Mouse (Mus musculus): ENCODE measurements around the gene Gm42517. TPM values are rescaled to one million over a fixed set of nuclear protein-coding genes. Genes with fewer than 3 reads are reported as not detected.

Gm42517 gene
- polyA plus RNA-seq, 1 experiment from 2014 or later = 2.5 TPM

- Histone ChIP-seq H3K4me1 (peaks cover 40% of the 10 kb centered on the region), H3K27me3 (replicated peaks) (peaks cover 78% of the 10 kb centered on the region), H3K9ac (peak overlapping the region; percentile 34), H3K36me3 (replicated peaks) (no peaks in the 10 kb centered on the region), H3K9me3 (no peaks in the 10 kb centered on the region), H3K27ac (no peak overlapping the region), H3K4me2 (peak overlapping the region; percentile 95), H3K4me3 (peak overlapping the region; percentile 86)
- WGBS = under 1% methylated on average over 49 of the region's 49 CpGs
- peak; percentile 58 for ATAC-seq (replicated peaks)
Observed at GRCm38 (mm10) chr5:108368851-108369621, 1.3 kb upstream of the Gm42517 start.

- H3K36me3 ChIP-seq (replicated peaks) = no peaks in the 10 kb centered on the region
- H3K9ac ChIP-seq = peak overlapping the region; percentile 34; the same call in 1 of the 2 replicates
- H3K4me3 ChIP-seq = peak overlapping the region; percentile 86
- WGBS = 6% methylated on average over 6 of the region's 6 CpGs
- H3K4me2 ChIP-seq = peak overlapping the region; percentile 95
- no peaks in the 10 kb centered on the region for H3K9me3 ChIP-seq
- peaks cover 84% of the 10 kb centered on the region for H3K27me3 ChIP-seq (replicated peaks)
- ATAC-seq (replicated peaks) = peak; percentile 32
- H3K4me1 ChIP-seq = peaks cover 40% of the 10 kb centered on the region
- H3K27ac ChIP-seq = no peak overlapping the region
Observed at GRCm38 (mm10) chr5:108368446-108368845, 724 bp upstream of the Gm42517 start.

GRCm38 (mm10) chr5:108366984-108367841, 509 bp downstream of the Gm42517 start:
- peak overlapping the region; percentile 58; the same call in 1 of the 2 replicates for H3K27ac ChIP-seq
- H3K27me3 ChIP-seq (replicated peaks) = peaks cover 77% of the 10 kb centered on the region
- WGBS = under 1% methylated on average over 92 of the region's 100 CpGs

DNA sequence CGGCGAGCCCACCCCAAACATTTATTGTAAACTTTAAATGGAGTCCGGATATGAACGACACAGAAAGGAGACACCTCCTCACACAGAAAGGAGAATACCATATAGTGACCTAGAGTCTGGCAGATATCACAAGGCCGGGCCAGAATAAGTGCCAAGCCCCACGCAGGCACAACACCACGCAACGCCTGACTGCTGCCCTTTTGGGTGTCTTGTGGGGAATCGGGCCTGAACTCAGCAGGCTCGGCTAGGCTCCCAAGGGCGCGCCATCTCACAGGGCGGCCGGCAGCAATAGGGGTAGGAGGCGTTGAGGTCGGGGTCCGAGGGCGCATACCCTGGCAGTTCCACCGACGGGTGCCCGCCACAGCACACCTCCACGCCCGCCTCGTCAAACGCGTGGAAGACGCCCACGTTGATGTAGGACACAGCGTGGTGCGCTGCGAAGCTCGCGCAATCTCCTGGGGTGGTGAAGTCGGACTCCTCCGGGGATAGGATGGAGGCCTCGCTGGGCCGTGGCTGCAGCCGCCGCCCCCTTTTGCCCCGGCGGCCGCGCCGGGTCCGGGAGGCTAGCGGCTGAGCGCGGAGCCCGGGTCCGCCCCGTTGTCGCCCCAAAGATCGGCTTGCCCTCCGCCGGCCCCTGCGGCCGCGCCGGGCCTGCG, 1.3 kb downstream of the Gm42517 start:
- peak overlapping the region; percentile 95 for H3K4me2 ChIP-seq
- WGBS = 2% methylated on average over 60 of the region's 60 CpGs
- H3K4me3 ChIP-seq = peak overlapping the region; percentile 86
- peak overlapping the region; percentile 79 for H3K9ac ChIP-seq
- ATAC-seq (replicated peaks) = peak; percentile 15; the same call in 1 of the 2 replicates
- H3K4me1 ChIP-seq = peaks cover 40% of the 10 kb centered on the region
- H3K27me3 ChIP-seq (replicated peaks) = peaks cover 69% of the 10 kb centered on the region
- H3K9me3 ChIP-seq = no peaks in the 10 kb centered on the region
- no peaks in the 10 kb centered on the region for H3K36me3 ChIP-seq (replicated peaks)
- H3K27ac ChIP-seq = peak overlapping the region; percentile 58; the same call in 1 of the 2 replicates

More at GRCm38 (mm10) chr5:108366984-108367841, 509 bp downstream of the Gm42517 start:
- Histone ChIP-seq H3K4me2 (peak overlapping the region; percentile 95), H3K9me3 (no peaks in the 10 kb centered on the region), H3K4me3 (peak overlapping the region; percentile 86), H3K36me3 (replicated peaks) (no peaks in the 10 kb centered on the region), H3K4me1 (peaks cover 40% of the 10 kb centered on the region), H3K9ac (peak overlapping the region; percentile 79)
- ATAC-seq (replicated peaks) = peak; percentile 61

DNA sequence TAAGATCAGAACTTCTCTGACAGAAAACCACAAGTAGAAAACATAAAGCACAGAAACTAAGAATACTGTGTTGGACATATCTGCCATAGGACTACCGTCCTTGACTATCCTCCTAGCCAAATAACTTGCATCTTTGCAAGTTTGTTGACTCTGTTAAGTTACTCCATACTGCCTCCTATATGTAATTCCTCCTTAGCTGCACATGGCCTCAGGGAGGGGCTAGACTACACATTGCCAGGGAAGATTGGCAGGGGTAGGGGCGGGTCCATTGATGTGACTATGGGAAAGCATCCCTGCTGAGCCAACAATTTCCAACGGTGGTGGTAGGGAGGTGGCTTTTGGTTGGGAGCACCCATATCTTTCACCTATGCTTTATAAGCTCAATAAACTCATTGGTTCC, 5.4 kb downstream of the Gm42517 start:
- Histone ChIP-seq H3K4me2 (no peak overlapping the region), H3K36me3 (replicated peaks) (no peaks in the 10 kb centered on the region), H3K4me3 (no peak overlapping the region), H3K9me3 (no peaks in the 10 kb centered on the region), H3K9ac (no peak overlapping the region), H3K27me3 (replicated peaks) (peaks cover 34% of the 10 kb centered on the region), H3K27ac (no peak overlapping the region), H3K4me1 (peaks cover 21% of the 10 kb centered on the region)
- 28% methylated on average over 3 of the region's 3 CpGs for WGBS
- ATAC-seq (replicated peaks) = no peak

- Histone ChIP-seq H3K9me3 (no peaks in the 10 kb centered on the region), H3K4me2 (no peak overlapping the region), H3K4me1 (peaks cover 4% of the 10 kb centered on the region), H3K27ac (no peak overlapping the region), H3K4me3 (no peak overlapping the region), H3K36me3 (replicated peaks) (no peaks in the 10 kb centered on the region), H3K9ac (no peak overlapping the region), H3K27me3 (replicated peaks) (peaks cover 21% of the 10 kb centered on the region)
- ATAC-seq (replicated peaks) = no peak
- WGBS = 91% methylated on average over 4 of the region's 4 CpGs
Observed at GRCm38 (mm10) chr5:108360211-108360610, 7.5 kb downstream of the Gm42517 start.

- no peak overlapping the region for H3K9ac ChIP-seq
- 88% methylated on average over 9 of the region's 9 CpGs for WGBS
Observed at GRCm38 (mm10) chr5:108359491-108359890, 8.2 kb downstream of the Gm42517 start.

GRCm38 (mm10) chr5:108357862-108358261, 9.9 kb downstream of the Gm42517 start:
- Histone ChIP-seq H3K4me1 (no peaks in the 10 kb centered on the region), H3K4me2 (no peak overlapping the region), H3K27me3 (replicated peaks) (no peaks in the 10 kb centered on the region), H3K4me3 (no peak overlapping the region), H3K9me3 (no peaks in the 10 kb centered on the region), H3K27ac (no peak overlapping the region), H3K9ac (no peak overlapping the region), H3K36me3 (replicated peaks) (no peaks in the 10 kb centered on the region)
- no peak for ATAC-seq (replicated peaks)
- 92% methylated on average over 1 of the region's 1 CpGs for WGBS

More at GRCm38 (mm10) chr5:108359491-108359890, 8.2 kb downstream of the Gm42517 start:
- ATAC-seq (replicated peaks) = no peak
- Histone ChIP-seq H3K4me3 (no peak overlapping the region), H3K27ac (no peak overlapping the region), H3K4me1 (no peaks in the 10 kb centered on the region), H3K36me3 (replicated peaks) (no peaks in the 10 kb centered on the region), H3K9me3 (no peaks in the 10 kb centered on the region), H3K27me3 (replicated peaks) (peaks cover 14% of the 10 kb centered on the region), H3K4me2 (no peak overlapping the region)

GRCm38 (mm10) chr5:108354056-108354455, 13.7 kb downstream of the Gm42517 start:
- no peak overlapping the region for H3K9ac ChIP-seq
- no peak overlapping the region for H3K4me2 ChIP-seq
- H3K4me1 ChIP-seq = no peaks in the 10 kb centered on the region
- H3K9me3 ChIP-seq = no peaks in the 10 kb centered on the region
- H3K27ac ChIP-seq = no peak overlapping the region
- no peaks in the 10 kb centered on the region for H3K27me3 ChIP-seq (replicated peaks)
- WGBS = 83% methylated on average over 2 of the region's 2 CpGs
- no peak for ATAC-seq (replicated peaks)
- H3K36me3 ChIP-seq (replicated peaks) = 0 out of 2 replicates have a peak, but pooled peaks cover 4% of the 10 kb centered on the region
- no peak overlapping the region for H3K4me3 ChIP-seq

- WGBS = 96% methylated on average over 9 of the region's 9 CpGs
- H3K9ac ChIP-seq = no peak overlapping the region
- H3K36me3 ChIP-seq (replicated peaks) = 0 out of 2 replicates have a peak, but pooled peaks cover 4% of the 10 kb centered on the region
- no peak overlapping the region for H3K27ac ChIP-seq
- H3K9me3 ChIP-seq = no peaks in the 10 kb centered on the region
- H3K27me3 ChIP-seq (replicated peaks) = no peaks in the 10 kb centered on the region
- ATAC-seq (replicated peaks) = no peak
- no peaks in the 10 kb centered on the region for H3K4me1 ChIP-seq
- no peak overlapping the region for H3K4me2 ChIP-seq
- no peak overlapping the region for H3K4me3 ChIP-seq
Observed at GRCm38 (mm10) chr5:108349511-108350148, 18.1 kb downstream of the Gm42517 start.

DNA sequence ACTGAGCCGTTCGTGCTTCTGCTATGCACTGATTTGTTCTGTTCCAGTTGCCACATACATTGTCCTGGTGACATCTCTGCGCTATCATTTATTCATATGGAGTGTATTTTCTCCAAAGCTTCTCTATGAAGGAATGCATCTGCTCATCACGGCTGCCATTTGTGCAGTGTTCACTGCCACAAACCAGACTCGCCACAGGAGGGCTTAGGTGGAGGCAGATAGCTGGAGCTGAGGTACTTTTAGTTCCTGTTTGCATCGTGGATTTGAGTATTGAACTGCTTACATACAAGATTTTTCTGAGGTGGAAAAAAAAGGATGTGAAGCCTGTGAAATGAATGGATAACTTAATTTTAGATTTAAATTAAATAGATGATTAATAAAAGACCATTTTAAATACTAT, 19.9 kb downstream of the Gm42517 start:
- 89% methylated on average over 6 of the region's 6 CpGs for WGBS
- ATAC-seq (replicated peaks) = no peak
- no peaks in the 10 kb centered on the region for H3K27me3 ChIP-seq (replicated peaks)
- H3K9ac ChIP-seq = no peak overlapping the region
- H3K27ac ChIP-seq = no peak overlapping the region
- no peaks in the 10 kb centered on the region for H3K4me1 ChIP-seq
- H3K36me3 ChIP-seq (replicated peaks) = peaks cover 10% of the 10 kb centered on the region; the same call in 1 of the 2 replicates
- H3K9me3 ChIP-seq = no peaks in the 10 kb centered on the region
- no peak overlapping the region for H3K4me3 ChIP-seq
- H3K4me2 ChIP-seq = no peak overlapping the region
